Mouse (Mus musculus): ENCODE results near the gene Fuom. TPM values are rescaled to one million over a fixed set of nuclear protein-coding genes. Genes with fewer than 3 reads are reported as not detected.

The Fuom gene
- polyA plus RNA-seq, 1 experiment, result 21.5 TPM

- H3K36me3 ChIP-seq (ENCODE audit: control insufficient read depth, insufficient read depth), result no peaks in the 10 kb centered on the region
- H3ac ChIP-seq (ENCODE audit: control insufficient read depth, insufficient read length, low read depth), result no peak within 1 kb of the TSS
- no peaks in the 10 kb centered on the region for H3K79me3 ChIP-seq (ENCODE audit: low read depth)
- no peaks in the 10 kb centered on the region for H3K27me3 ChIP-seq (ENCODE audit: control insufficient read depth, insufficient read depth, insufficient read length)
- H3K4me3 ChIP-seq (ENCODE audit: insufficient read depth, poor library complexity, severe bottlenecking), result no peak within 1 kb of the TSS
- H3K79me2 ChIP-seq (ENCODE audit: control insufficient read depth, insufficient read depth), result no peaks in the 10 kb centered on the region
- no peak for TF ChIP-seq MAX (IDR thresholded peaks at IDR 0.05)
- no peak for TF ChIP-seq FOSL1 (IDR thresholded peaks at IDR 0.05; ENCODE audit: insufficient read depth, low read length, poor library complexity, severe bottlenecking)
- TF ChIP-seq CEBPB (IDR thresholded peaks at IDR 0.05; ENCODE audit: low read depth), result no peak
- TF ChIP-seq MYOD1 (IDR thresholded peaks at IDR 0.05; ENCODE audit: control insufficient read depth, insufficient read length, low read depth), result no peak
- no peak for TF ChIP-seq CTCF (IDR thresholded peaks at IDR 0.05; ENCODE audit: control insufficient read depth, insufficient read depth, insufficient read length)
- no peak for TF ChIP-seq USF1 (IDR thresholded peaks at IDR 0.05; ENCODE audit: low read depth)
- TF ChIP-seq MYOG (IDR thresholded peaks at IDR 0.05; ENCODE audit: control insufficient read depth, extremely low read depth, insufficient read length), result no peak
Observed at GRCm38 (mm10) chr7:140082242-140082678, 20.0 kb downstream of the Fuom start, which contains the start of gene Caly. Gene Caly, minus strand, starts transcription at chr7:140082548.

GRCm38 (mm10) chr7:140081408-140082241, 20.6 kb downstream of the Fuom start:
- H3K36me3 ChIP-seq (ENCODE audit: control insufficient read depth, insufficient read depth), result no peaks in the 10 kb centered on the region
- no peak overlapping the region for H3ac ChIP-seq (ENCODE audit: control insufficient read depth, insufficient read length, low read depth)
- H3K4me3 ChIP-seq (ENCODE audit: insufficient read depth, poor library complexity, severe bottlenecking), result no peak overlapping the region
- TF ChIP-seq USF1 (IDR thresholded peaks at IDR 0.05; ENCODE audit: low read depth) (no peak), CTCF (IDR thresholded peaks at IDR 0.05; ENCODE audit: control insufficient read depth, insufficient read depth, insufficient read length) (no peak), MYOG (IDR thresholded peaks at IDR 0.05; ENCODE audit: control insufficient read depth, extremely low read depth, insufficient read length) (no peak), MAX (IDR thresholded peaks at IDR 0.05) (no peak), CEBPB (IDR thresholded peaks at IDR 0.05; ENCODE audit: low read depth) (no peak), MYOD1 (IDR thresholded peaks at IDR 0.05; ENCODE audit: control insufficient read depth, insufficient read length, low read depth) (no peak), FOSL1 (IDR thresholded peaks at IDR 0.05; ENCODE audit: insufficient read depth, low read length, poor library complexity, severe bottlenecking) (no peak)
- H3K27me3 ChIP-seq (ENCODE audit: control insufficient read depth, insufficient read depth, insufficient read length), result no peaks in the 10 kb centered on the region
- H3K79me2 ChIP-seq (ENCODE audit: control insufficient read depth, insufficient read depth), result no peaks in the 10 kb centered on the region
- no peaks in the 10 kb centered on the region for H3K79me3 ChIP-seq (ENCODE audit: low read depth)

- TF ChIP-seq CTCF (IDR thresholded peaks at IDR 0.05; ENCODE audit: control insufficient read depth, insufficient read depth, insufficient read length), result no peak
- no peak for TF ChIP-seq MAX (IDR thresholded peaks at IDR 0.05)
- TF ChIP-seq MYOD1 (IDR thresholded peaks at IDR 0.05; ENCODE audit: control insufficient read depth, insufficient read length, low read depth), result no peak
- TF ChIP-seq FOSL1 (IDR thresholded peaks at IDR 0.05; ENCODE audit: insufficient read depth, low read length, poor library complexity, severe bottlenecking), result no peak
- TF ChIP-seq MYOG (IDR thresholded peaks at IDR 0.05; ENCODE audit: control insufficient read depth, extremely low read depth, insufficient read length), result no peak
- TF ChIP-seq USF1 (IDR thresholded peaks at IDR 0.05; ENCODE audit: low read depth), result no peak
- TF ChIP-seq CEBPB (IDR thresholded peaks at IDR 0.05; ENCODE audit: low read depth), result no peak
- H3ac ChIP-seq (ENCODE audit: control insufficient read depth, insufficient read length, low read depth), result no peak overlapping the region
- H3K79me2 ChIP-seq (ENCODE audit: control insufficient read depth, insufficient read depth), result no peaks in the 10 kb centered on the region
- H3K79me3 ChIP-seq (ENCODE audit: low read depth), result no peaks in the 10 kb centered on the region
- H3K27me3 ChIP-seq (ENCODE audit: control insufficient read depth, insufficient read depth, insufficient read length), result no peaks in the 10 kb centered on the region
- no peaks in the 10 kb centered on the region for H3K36me3 ChIP-seq (ENCODE audit: control insufficient read depth, insufficient read depth)
- H3K4me3 ChIP-seq (ENCODE audit: insufficient read depth, poor library complexity, severe bottlenecking), result no peak overlapping the region
Observed at GRCm38 (mm10) chr7:140080503-140081156, 21.6 kb downstream of the Fuom start.

- no peaks in the 10 kb centered on the region for H3K79me3 ChIP-seq (ENCODE audit: low read depth)
- no peaks in the 10 kb centered on the region for H3K36me3 ChIP-seq (ENCODE audit: control insufficient read depth, insufficient read depth)
- H3K79me2 ChIP-seq (ENCODE audit: control insufficient read depth, insufficient read depth), result no peaks in the 10 kb centered on the region
- H3K4me3 ChIP-seq (ENCODE audit: insufficient read depth, poor library complexity, severe bottlenecking), result no peak overlapping the region
- no peak overlapping the region for H3ac ChIP-seq (ENCODE audit: control insufficient read depth, insufficient read length, low read depth)
- TF ChIP-seq MAX (IDR thresholded peaks at IDR 0.05) (no peak), MYOG (IDR thresholded peaks at IDR 0.05; ENCODE audit: control insufficient read depth, extremely low read depth, insufficient read length) (no peak), CEBPB (IDR thresholded peaks at IDR 0.05; ENCODE audit: low read depth) (no peak), MYOD1 (IDR thresholded peaks at IDR 0.05; ENCODE audit: control insufficient read depth, insufficient read length, low read depth) (no peak), USF1 (IDR thresholded peaks at IDR 0.05; ENCODE audit: low read depth) (no peak), CTCF (IDR thresholded peaks at IDR 0.05; ENCODE audit: control insufficient read depth, insufficient read depth, insufficient read length) (peak; percentile 44), FOSL1 (IDR thresholded peaks at IDR 0.05; ENCODE audit: insufficient read depth, low read length, poor library complexity, severe bottlenecking) (no peak)
- no peaks in the 10 kb centered on the region for H3K27me3 ChIP-seq (ENCODE audit: control insufficient read depth, insufficient read depth, insufficient read length)
Observed at GRCm38 (mm10) chr7:140078711-140079110, 23.5 kb downstream of the Fuom start.

- Histone ChIP-seq H3K79me2 (ENCODE audit: control insufficient read depth, insufficient read depth) (no peaks in the 10 kb centered on the region), H3K4me3 (ENCODE audit: insufficient read depth, poor library complexity, severe bottlenecking) (no peak overlapping the region), H3K36me3 (ENCODE audit: control insufficient read depth, insufficient read depth) (no peaks in the 10 kb centered on the region), H3ac (ENCODE audit: control insufficient read depth, insufficient read length, low read depth) (no peak overlapping the region), H3K27me3 (ENCODE audit: control insufficient read depth, insufficient read depth, insufficient read length) (peaks cover 3% of the 10 kb centered on the region), H3K79me3 (ENCODE audit: low read depth) (no peaks in the 10 kb centered on the region)
- TF ChIP-seq MAX (IDR thresholded peaks at IDR 0.05) (no peak), MYOG (IDR thresholded peaks at IDR 0.05; ENCODE audit: control insufficient read depth, extremely low read depth, insufficient read length) (no peak), CEBPB (IDR thresholded peaks at IDR 0.05; ENCODE audit: low read depth) (no peak), MYOD1 (IDR thresholded peaks at IDR 0.05; ENCODE audit: control insufficient read depth, insufficient read length, low read depth) (no peak), USF1 (IDR thresholded peaks at IDR 0.05; ENCODE audit: low read depth) (no peak), FOSL1 (IDR thresholded peaks at IDR 0.05; ENCODE audit: insufficient read depth, low read length, poor library complexity, severe bottlenecking) (no peak), CTCF (IDR thresholded peaks at IDR 0.05; ENCODE audit: control insufficient read depth, insufficient read depth, insufficient read length) (no peak)
Observed at GRCm38 (mm10) chr7:140077698-140078097, 24.5 kb downstream of the Fuom start.
